ENCODE assay signal across 8 mouse cellular contexts in the genomic region with DNA sequence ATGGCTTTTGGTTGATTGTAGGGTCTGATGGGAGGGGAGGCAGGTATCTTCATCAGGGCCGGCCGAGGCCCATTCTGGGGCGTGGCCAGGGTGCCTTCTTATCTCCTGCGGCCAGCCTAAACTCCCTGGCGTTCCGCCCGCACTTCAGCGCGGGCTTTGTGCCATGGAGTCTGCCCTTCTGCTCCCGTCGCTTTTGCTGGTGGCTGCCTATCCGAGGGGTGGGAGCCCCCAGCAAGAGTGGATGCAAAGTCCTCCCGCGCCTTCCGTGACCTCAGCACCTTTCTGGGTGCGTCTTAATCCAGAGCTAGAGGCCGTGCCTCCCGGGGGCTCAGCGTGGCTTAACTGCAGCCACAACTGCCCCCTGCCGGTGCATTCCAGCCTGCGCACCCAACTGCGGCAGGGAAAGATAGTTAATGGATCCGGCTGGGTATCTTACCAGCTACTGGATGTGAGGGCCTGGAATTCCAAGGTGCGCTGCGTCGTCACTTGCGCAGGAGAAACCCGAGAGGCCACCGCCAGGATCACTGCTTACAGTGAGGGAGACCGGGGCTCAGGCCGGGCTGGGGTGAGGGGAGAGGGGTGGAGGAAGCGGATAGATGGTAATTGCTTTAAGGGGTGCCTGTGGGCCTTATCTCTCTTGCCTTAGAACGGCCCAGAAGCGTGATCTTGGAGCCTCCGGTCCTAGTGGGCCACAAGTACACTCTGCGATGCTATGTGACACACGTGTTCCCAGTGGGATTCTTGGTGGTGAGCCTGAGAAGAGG. TPM values are rescaled to one million over a fixed set of nuclear protein-coding genes. Genes with fewer than 3 reads are reported as not detected.
DNase-seq lines count a peak whose midpoint lies in the region; ATAC-seq lines count a peak whose summit lies in the region.

A gene (plus strand): TSS at position 83 of the 764 bp plus-strand sequence.

- peak within 1 kb of the TSS; percentile 59 for H3K4me3 ChIP-seq in embryonic facial prominence, embryonic 15.5 days (replicated peaks)
- H3K4me3 ChIP-seq in heart, embryonic 14.5 days (ENCODE audit: control insufficient read depth in 1 of 2, insufficient read depth in 1 of 2, low read depth in 1 of 2, low read length in 2 of 2): peak within 1 kb of the TSS; percentile 42 to 54
- H3K4me3 ChIP-seq in neural tube, embryonic 13.5 days: peak within 1 kb of the TSS; percentile 26

- H3K9me3 ChIP-seq in embryonic facial prominence, embryonic 15.5 days (replicated peaks): no peaks in the 10 kb centered on the region
- no peaks in the 10 kb centered on the region for H3K9me3 ChIP-seq in heart, embryonic 14.5 days (ENCODE audit: control insufficient read depth, low read length)
- H3K9me3 ChIP-seq in neural tube, embryonic 13.5 days: no peaks in the 10 kb centered on the region

- H3K27ac ChIP-seq in embryonic facial prominence, embryonic 15.5 days (replicated peaks): no peak within 1 kb of the TSS
- H3K27ac ChIP-seq in heart, embryonic 14.5 days (replicated peaks in 1 of 2; ENCODE audit: control insufficient read depth in 1 of 2, insufficient read depth in 1 of 2, low read depth in 2 of 2, low read length in 2 of 2): no peak within 1 kb of the TSS; a peak in 1 of 4 replicates
- H3K27ac ChIP-seq in neural tube, embryonic 13.5 days (replicated peaks): no peak within 1 kb of the TSS

- 2% methylated on average over 37 of the region's 37 CpGs for WGBS in embryonic facial prominence, embryonic 15.5 days
- WGBS in heart, embryonic 14.5 days: 1% methylated on average over 37 of the region's 37 CpGs
- 4% methylated on average over 37 of the region's 37 CpGs for WGBS in neural tube, embryonic 13.5 days

- H3K36me3 ChIP-seq in embryonic facial prominence, embryonic 15.5 days: no peaks in the 10 kb centered on the region
- H3K36me3 ChIP-seq in heart, embryonic 14.5 days (ENCODE audit: control insufficient read depth, insufficient read depth, low read length): 0 out of 2 replicates have a peak, but pooled peaks cover 6% of the 10 kb centered on the region
- no peaks in the 10 kb centered on the region for H3K36me3 ChIP-seq in neural tube, embryonic 13.5 days

- H3K4me2 ChIP-seq in embryonic facial prominence, embryonic 15.5 days (replicated peaks): peak within 1 kb of the TSS; percentile 98
- peak within 1 kb of the TSS; percentile 83 for H3K4me2 ChIP-seq in heart, embryonic 14.5 days (ENCODE audit: low read length)
- H3K4me2 ChIP-seq in neural tube, embryonic 13.5 days: peak within 1 kb of the TSS; percentile 75

- DNase-seq in CD8-positive naive resting alpha-beta T cell, adult 2 months (ENCODE audit: low read depth in 2 of 2, low spot score in 2 of 2): peak; percentile 68 to 72
- DNase-seq in adrenal gland, postnatal 4 days (ENCODE audit: low spot score in 2 of 2): peak; percentile 58 to 67
- DNase-seq in kidney, postnatal 14 days: peak; percentile 89
- peak; percentile 88 to 89 for DNase-seq in lung, adult 18-20 months
- DNase-seq in thymus, postnatal 0 days (ENCODE audit: low spot score): peak; percentile 73

- peaks cover 47% of the 10 kb centered on the region for H3K27me3 ChIP-seq in embryonic facial prominence, embryonic 15.5 days
- H3K27me3 ChIP-seq in heart, embryonic 14.5 days (ENCODE audit: control insufficient read depth, insufficient read depth, low read length): peaks cover 40% of the 10 kb centered on the region
- peaks cover 92% of the 10 kb centered on the region for H3K27me3 ChIP-seq in neural tube, embryonic 13.5 days

- ATAC-seq in embryonic facial prominence, embryonic 15.5 days (ENCODE audit: insufficient number of reproducible peaks, low FRiP score, low TSS enrichment, low read depth): no peak
- ATAC-seq in heart, embryonic 14.5 days (ENCODE audit: insufficient number of reproducible peaks, insufficient read depth, low FRiP score, low read depth): peak; percentile 9; the same call in 1 of the 2 replicates
- ATAC-seq in neural tube, embryonic 13.5 days (ENCODE audit: low read depth): no peak

- H3K9ac ChIP-seq in embryonic facial prominence, embryonic 15.5 days: no peak within 1 kb of the TSS
- peak within 1 kb of the TSS; percentile 64 for H3K9ac ChIP-seq in heart, embryonic 14.5 days (ENCODE audit: low read length)
- 0 out of 2 replicates have a peak within 1 kb of the TSS, but pooled peaks have one; percentile 43 for H3K9ac ChIP-seq in neural tube, embryonic 13.5 days

- peaks cover 47% of the 10 kb centered on the region for H3K4me1 ChIP-seq in embryonic facial prominence, embryonic 15.5 days
- peaks cover 23 to 38% of the 10 kb centered on the region in 2 experiments for H3K4me1 ChIP-seq in heart, embryonic 14.5 days (ENCODE audit: control insufficient read depth in 2 of 2, insufficient read depth in 2 of 2, low read length in 2 of 2)
- H3K4me1 ChIP-seq in neural tube, embryonic 13.5 days (replicated peaks): peaks cover 56% of the 10 kb centered on the region

RNA-seq across cellular contexts. Expression of the gene that starts here (rescaled TPM):
- 1 to 10 TPM; 3.8 to 4.5 TPM for total RNA-seq in adrenal gland, postnatal 4 days (2021)
- polyA plus RNA-seq in embryonic facial prominence, embryonic 15.5 days (2015; fragmentation: Nextera tagmentation; extraction: Ambion mirVana): 0.59 and 1.0 TPM in 2 replicates
- 1.3 and 1.9 TPM in 2 replicates for polyA plus RNA-seq in heart, embryonic 14.5 days (2014; fragmentation: Nextera tagmentation; extraction: Ambion mirVana)
- 0.33 and 0.56 TPM in 2 replicates for polyA plus RNA-seq in neural tube, embryonic 13.5 days (2015; fragmentation: Nextera tagmentation; extraction: Ambion mirVana)
- 0.31 and 0.48 TPM in 2 replicates for polyA plus RNA-seq in thymus, postnatal 0 days (2015; fragmentation: Nextera tagmentation; extraction: Ambion mirVana)

Comparison
In these comparisons a context has a peak if more than half of its experiments do, and no peak if none do; other contexts are left out.
1. Peak in DNase-seq in thymus, postnatal 0 days; RNA of the gene not detected or under 1 TPM.